Mouse (Mus musculus) limb, embryonic 12.5 days (tissue): ENCODE measurements around the gene Kcna10. TPM values are rescaled to one million over a fixed set of nuclear protein-coding genes. Genes with fewer than 3 reads are reported as not detected.

ENCODE experiments used
- ATAC-seq: fragments of 200-750 bp; cut with Nextera tagmentation; 2 replicates; pipeline ENCODE4 v1.8.0; 2017; ENCODE audit warnings: low read depth, moderate TSS enrichment; ENCODE audit not compliant: insufficient number of reproducible peaks, insufficient read depth, low FRiP score, low TSS enrichment
- H3K27ac ChIP-seq: fragments of 300-500 bp; sonication (generic); 2 replicates; pipeline ENCODE4 v1.5.1; 2016; ENCODE audit warnings: mild to moderate bottlenecking, moderate library complexity
- H3K27me3 ChIP-seq: fragments of 300-500 bp; sonication (generic); 2 replicates; pipeline ENCODE4 v1.6.1; 2016; ENCODE audit warnings: mild to moderate bottlenecking, moderate library complexity
- H3K36me3 ChIP-seq: fragments of 300-500 bp; sonication (generic); 2 replicates; pipeline ENCODE4 v1.6.1; 2016; ENCODE audit warnings: mild to moderate bottlenecking, moderate library complexity
- H3K4me1 ChIP-seq: fragments of 300-500 bp; sonication (generic); replicated peaks from 2 replicates; pipeline ENCODE4 v1.6.1; 2016
- H3K4me2 ChIP-seq: fragments of 300-500 bp; sonication (generic); 2 replicates; pipeline ENCODE4 v1.6.1; 2016; ENCODE audit warnings: mild to moderate bottlenecking, moderate library complexity
- H3K4me3 ChIP-seq: fragments of 300-500 bp; sonication (generic); replicated peaks from 2 replicates; pipeline ENCODE4 v1.5.1; 2016; ENCODE audit warnings: mild to moderate bottlenecking
- H3K9ac ChIP-seq: fragments of 300-500 bp; sonication (generic); replicated peaks from 2 replicates; pipeline ENCODE4 v1.6.1; 2016; ENCODE audit warnings: mild to moderate bottlenecking, moderate library complexity
- H3K9me3 ChIP-seq: fragments of 300-500 bp; sonication (generic); 2 replicates; pipeline ENCODE4 v1.6.1; 2016; ENCODE audit warnings: mild to moderate bottlenecking, moderate library complexity
- WGBS: fragments of 180-500 bp; shearing (Covaris S2); methylation state at CpG from one replicate; pipeline ENCODE4 v1.1.7; 2016; 5-methylcytosine and 5-hydroxymethylcytosine counted together
- polyA plus RNA-seq: library from polyadenylated mRNA; unstranded; fragments of >200 nt; fragmentation: Nextera tagmentation; extraction: Ambion mirVana; gene quantifications from 2 replicates; pipeline ENCODE4 v1.2.1, GENCODE M21; 2016

Gene Kcna10
- polyA plus RNA-seq, 1 experiment from 2014 or later, result not detected

GRCm38 (mm10) chr3:107169552-107169951 lies 13.3 kb upstream of the Kcna10 start:
- H3K4me2 ChIP-seq, result no peak overlapping the region
- H3K4me3 ChIP-seq, result no peak overlapping the region
- 0 out of 2 replicates have a peak, but pooled peaks cover 4% of the 10 kb centered on the region for H3K27me3 ChIP-seq
- ATAC-seq, result no peak
- no peak overlapping the region for H3K9ac ChIP-seq
- H3K27ac ChIP-seq, result no peak overlapping the region
- WGBS, result 78% methylated on average over 2 of the region's 2 CpGs
- H3K4me1 ChIP-seq, result no peaks in the 10 kb centered on the region
- H3K9me3 ChIP-seq, result no peaks in the 10 kb centered on the region
- H3K36me3 ChIP-seq, result no peaks in the 10 kb centered on the region

DNA sequence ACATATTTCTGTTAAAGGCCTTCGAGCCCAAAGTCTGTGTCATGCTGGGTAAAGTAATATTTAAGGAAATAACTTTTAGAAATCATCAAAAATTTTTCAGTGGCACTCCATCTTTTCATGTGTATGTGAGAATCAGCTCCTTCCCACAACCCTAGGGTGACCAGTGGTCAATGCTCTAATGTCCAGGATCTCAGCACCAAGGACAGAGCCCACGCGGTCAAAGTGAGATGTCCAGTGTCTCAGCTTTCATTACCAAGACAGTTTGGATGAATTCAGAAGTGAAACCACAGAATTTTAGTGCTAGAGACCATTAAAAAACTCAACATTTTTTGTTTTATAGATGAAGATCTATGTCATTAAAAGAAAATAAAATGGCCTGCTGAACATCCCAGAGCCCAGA lies 10.9 kb upstream of the Kcna10 start:
- H3K27ac ChIP-seq, result no peak overlapping the region
- no peak overlapping the region for H3K4me2 ChIP-seq
- H3K9me3 ChIP-seq, result no peaks in the 10 kb centered on the region
- 79% methylated on average over 3 of the region's 3 CpGs for WGBS
- H3K36me3 ChIP-seq, result no peaks in the 10 kb centered on the region
- no peak overlapping the region for H3K9ac ChIP-seq
- H3K27me3 ChIP-seq, result no peaks in the 10 kb centered on the region
- no peak for ATAC-seq
- no peak overlapping the region for H3K4me3 ChIP-seq
- H3K4me1 ChIP-seq, result no peaks in the 10 kb centered on the region

- Histone ChIP-seq H3K4me1 (no peaks in the 10 kb centered on the region), H3K27me3 (no peaks in the 10 kb centered on the region), H3K36me3 (no peaks in the 10 kb centered on the region), H3K9me3 (no peaks in the 10 kb centered on the region), H3K27ac (no peak overlapping the region), H3K4me3 (no peak overlapping the region), H3K9ac (no peak overlapping the region), H3K4me2 (no peak overlapping the region)
- WGBS, result 78% methylated on average over 1 of the region's 1 CpGs
- no peak for ATAC-seq
Measured at GRCm38 (mm10) chr3:107172556-107172955, 10.3 kb upstream of the Kcna10 start.

DNA sequence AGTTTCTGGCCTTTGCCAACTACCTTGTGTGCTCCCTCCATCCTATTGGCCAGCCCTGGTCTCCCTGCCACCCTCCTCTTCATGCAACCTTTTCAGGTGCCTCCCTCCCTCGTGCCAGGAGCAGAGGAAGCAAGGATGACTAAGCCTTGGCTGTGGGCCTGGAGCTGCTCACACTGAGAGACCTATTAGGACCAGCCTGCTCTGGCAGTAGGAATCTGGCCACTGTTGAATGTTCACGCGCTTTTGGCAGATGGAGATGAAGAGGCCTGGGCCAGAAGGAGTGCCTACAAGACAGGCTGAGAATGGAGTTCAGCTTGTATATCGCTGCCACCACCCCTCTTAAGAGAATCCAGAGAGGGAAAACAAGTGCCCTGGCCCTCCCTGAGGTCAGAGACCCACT lies 7.4 kb upstream of the Kcna10 start:
- 65% methylated on average over 4 of the region's 4 CpGs for WGBS
- Histone ChIP-seq H3K4me2 (no peak overlapping the region), H3K9me3 (no peaks in the 10 kb centered on the region), H3K36me3 (no peaks in the 10 kb centered on the region), H3K4me1 (no peaks in the 10 kb centered on the region), H3K4me3 (no peak overlapping the region), H3K27me3 (no peaks in the 10 kb centered on the region), H3K9ac (no peak overlapping the region), H3K27ac (no peak overlapping the region)
- no peak for ATAC-seq

- ATAC-seq, result no peak
- no peaks in the 10 kb centered on the region for H3K27me3 ChIP-seq
- H3K4me1 ChIP-seq, result no peaks in the 10 kb centered on the region
- no peaks in the 10 kb centered on the region for H3K9me3 ChIP-seq
- 59% methylated on average over 9 of the region's 9 CpGs for WGBS
- H3K4me3 ChIP-seq, result no peak overlapping the region
- H3K9ac ChIP-seq, result no peak overlapping the region
- no peak overlapping the region for H3K4me2 ChIP-seq
- no peak overlapping the region for H3K27ac ChIP-seq
- no peaks in the 10 kb centered on the region for H3K36me3 ChIP-seq
Measured at GRCm38 (mm10) chr3:107176501-107176900, 6.4 kb upstream of the Kcna10 start.

GRCm38 (mm10) chr3:107180860-107181259 lies 2.0 kb upstream of the Kcna10 start:
- Histone ChIP-seq H3K27me3 (no peaks in the 10 kb centered on the region), H3K4me3 (no peak overlapping the region), H3K9me3 (no peaks in the 10 kb centered on the region), H3K9ac (no peak overlapping the region), H3K4me2 (no peak overlapping the region), H3K36me3 (no peaks in the 10 kb centered on the region), H3K27ac (no peak overlapping the region), H3K4me1 (no peaks in the 10 kb centered on the region)
- no peak for ATAC-seq
- WGBS, result 71% methylated on average over 2 of the region's 2 CpGs

GRCm38 (mm10) chr3:107183178-107183577 lies 322 bp downstream of the Kcna10 start:
- no peak for ATAC-seq
- Histone ChIP-seq H3K9me3 (no peaks in the 10 kb centered on the region), H3K36me3 (no peaks in the 10 kb centered on the region), H3K4me3 (no peak overlapping the region), H3K27ac (no peak overlapping the region), H3K27me3 (no peaks in the 10 kb centered on the region), H3K4me1 (no peaks in the 10 kb centered on the region), H3K9ac (no peak overlapping the region), H3K4me2 (no peak overlapping the region)
- WGBS, result 85% methylated on average over 3 of the region's 3 CpGs

GRCm38 (mm10) chr3:107185597-107185996 lies 2.7 kb downstream of the Kcna10 start:
- no peaks in the 10 kb centered on the region for H3K4me1 ChIP-seq
- no peaks in the 10 kb centered on the region for H3K27me3 ChIP-seq
- H3K4me2 ChIP-seq, result no peak overlapping the region
- no peak overlapping the region for H3K9ac ChIP-seq
- H3K36me3 ChIP-seq, result no peaks in the 10 kb centered on the region
- H3K4me3 ChIP-seq, result no peak overlapping the region
- ATAC-seq, result no peak
- WGBS, result 75% methylated on average over 3 of the region's 3 CpGs
- H3K27ac ChIP-seq, result no peak overlapping the region
- H3K9me3 ChIP-seq, result no peaks in the 10 kb centered on the region

DNA sequence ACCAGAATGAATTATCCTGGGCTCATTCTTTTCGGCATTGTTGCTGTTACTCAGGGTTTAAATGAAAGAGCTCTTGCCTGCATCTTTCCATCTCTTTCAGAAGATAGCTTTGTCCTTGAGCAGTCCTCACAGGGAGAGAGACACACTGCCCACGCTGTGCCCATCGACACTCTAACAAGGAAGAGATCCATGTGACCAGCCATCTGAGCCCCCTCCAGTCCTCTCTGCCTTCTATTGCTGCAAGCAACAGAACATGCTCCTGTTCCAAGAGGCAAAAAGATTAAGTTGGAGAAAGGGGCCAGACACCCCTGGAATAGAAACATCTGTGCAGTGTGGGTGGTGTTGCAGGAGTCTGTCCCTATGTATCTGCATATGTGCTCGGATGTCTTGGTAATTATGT lies 4.2 kb downstream of the Kcna10 start:
- Histone ChIP-seq H3K9ac (no peak overlapping the region), H3K9me3 (no peaks in the 10 kb centered on the region), H3K4me3 (no peak overlapping the region), H3K4me2 (no peak overlapping the region), H3K27me3 (no peaks in the 10 kb centered on the region), H3K36me3 (no peaks in the 10 kb centered on the region), H3K4me1 (no peaks in the 10 kb centered on the region), H3K27ac (no peak overlapping the region)
- ATAC-seq, result no peak
- WGBS, result 83% methylated on average over 4 of the region's 4 CpGs

- no peaks in the 10 kb centered on the region for H3K9me3 ChIP-seq
- H3K4me3 ChIP-seq, result no peak overlapping the region
- no peaks in the 10 kb centered on the region for H3K27me3 ChIP-seq
- WGBS, result 49% methylated on average over 6 of the region's 6 CpGs
- no peaks in the 10 kb centered on the region for H3K4me1 ChIP-seq
- no peaks in the 10 kb centered on the region for H3K36me3 ChIP-seq
- H3K4me2 ChIP-seq, result no peak overlapping the region
- no peak for ATAC-seq
- no peak overlapping the region for H3K27ac ChIP-seq
- no peak overlapping the region for H3K9ac ChIP-seq
Measured at GRCm38 (mm10) chr3:107188226-107188899, 5.5 kb downstream of the Kcna10 start.

DNA sequence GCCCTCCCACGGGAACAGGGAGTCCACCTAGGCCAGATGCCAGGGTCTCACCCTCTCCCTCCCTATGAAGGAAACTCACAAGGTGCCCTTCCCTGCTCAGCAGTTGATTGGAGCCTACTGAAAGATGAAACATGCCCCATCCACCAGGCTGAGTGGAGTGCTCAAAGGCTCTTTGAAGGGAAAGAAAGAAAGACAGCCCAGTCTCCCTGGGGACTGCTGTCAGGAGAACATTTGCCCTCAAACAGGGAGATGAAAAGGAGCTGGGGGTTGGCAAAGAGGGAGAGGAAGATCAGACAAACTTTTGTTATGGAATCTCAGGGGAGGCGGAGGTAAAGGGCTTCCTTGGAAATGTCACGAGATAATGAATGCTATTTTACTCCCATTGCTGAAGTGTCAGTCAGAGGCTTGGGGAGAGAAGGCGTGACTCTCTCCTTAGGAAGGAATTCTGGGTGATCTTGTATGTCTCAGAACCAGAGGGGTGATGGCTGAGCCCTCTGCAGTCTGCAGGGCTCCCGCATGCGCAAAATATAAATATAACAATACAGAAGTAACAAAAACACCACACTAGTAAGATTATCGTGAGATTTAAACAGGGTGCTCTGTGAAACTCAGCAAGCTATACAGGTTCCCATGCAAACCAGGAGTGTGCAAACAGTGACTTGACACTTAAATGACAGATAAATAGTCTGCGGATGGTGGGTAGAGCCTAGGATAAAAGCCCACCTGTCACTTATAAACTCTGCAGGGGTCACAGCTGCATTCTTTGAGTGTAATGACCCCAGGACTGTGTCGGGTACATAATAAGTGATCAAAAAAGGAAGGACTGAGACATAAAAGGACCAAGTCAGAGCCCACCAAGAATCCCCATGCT lies 18.7 kb downstream of the Kcna10 start:
- Histone ChIP-seq H3K9ac (no peak overlapping the region), H3K4me1 (no peaks in the 10 kb centered on the region), H3K27ac (no peak overlapping the region), H3K27me3 (peaks cover 3% of the 10 kb centered on the region; the same call in 1 of the 2 replicates), H3K36me3 (no peaks in the 10 kb centered on the region), H3K9me3 (no peaks in the 10 kb centered on the region), H3K4me3 (no peak overlapping the region), H3K4me2 (no peak overlapping the region)
- 35% methylated on average over 9 of the region's 9 CpGs for WGBS
- no peak for ATAC-seq
